Mouse (Mus musculus): ENCODE data around the gene Vstm2a. TPM values are rescaled to one million over a fixed set of nuclear protein-coding genes. Genes with fewer than 3 reads are reported as not detected.
A peak's percentile ranks its signal among the peaks of the same experiment; 100 is the strongest.

The Vstm2a gene
- 100 to 1,000 TPM; 129 to 141 TPM for total RNA-seq (2021)
- long read RNA-seq, experiment 1, transcript Vstm2a-201 (5 exons, 3,264 nt): minor isoform, 14 of 97 reads
- long read RNA-seq, experiment 1, transcript Vstm2a-205 (5 exons, 1,039 nt): major isoform, 44 of 97 reads
- long read RNA-seq, experiment 1, partial matches to known transcripts: 16 of 97 reads
- long read RNA-seq, experiment 1, other reads (novel, unspliced or antisense): 21 of 97 reads
- long read RNA-seq, experiment 2, transcript Vstm2a-201 (5 exons, 3,264 nt): minor isoform, 10 of 92 reads
- long read RNA-seq, experiment 2, transcript Vstm2a-205 (5 exons, 1,039 nt): major isoform, 44 of 92 reads
- long read RNA-seq, experiment 2, partial matches to known transcripts: 34 of 92 reads
- long read RNA-seq, experiment 2, other reads (novel, unspliced or antisense): 4 of 92 reads

DNA sequence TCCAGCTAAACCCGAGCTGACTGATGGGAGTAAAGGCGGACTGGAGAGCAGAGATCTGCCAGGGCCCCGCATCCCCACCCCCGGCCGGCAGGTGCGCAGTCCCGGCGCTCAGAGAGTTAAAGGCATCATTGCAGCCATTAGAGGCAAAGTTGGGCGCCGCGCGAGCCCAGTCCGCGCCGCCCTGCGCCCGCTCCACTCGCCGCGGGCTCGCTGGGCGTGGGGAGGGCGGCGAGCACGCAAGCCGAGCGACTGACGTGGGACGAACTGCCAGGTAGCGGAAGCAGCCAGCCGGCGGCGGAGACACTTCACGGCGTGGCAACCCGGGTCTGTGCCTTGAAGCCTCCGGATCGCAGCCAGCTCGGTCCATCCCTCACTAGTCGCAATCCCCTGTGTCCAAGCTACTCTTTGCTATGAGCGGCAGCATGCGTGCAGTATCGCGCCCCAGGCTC, at the start of gene Vstm2a:
Gene Vstm2a (plus strand): TSS at position 252 of the 449 bp plus-strand sequence.
- DNase-seq (ENCODE audit: low spot score in 2 of 2): peak; percentile 65 to 80

DNA sequence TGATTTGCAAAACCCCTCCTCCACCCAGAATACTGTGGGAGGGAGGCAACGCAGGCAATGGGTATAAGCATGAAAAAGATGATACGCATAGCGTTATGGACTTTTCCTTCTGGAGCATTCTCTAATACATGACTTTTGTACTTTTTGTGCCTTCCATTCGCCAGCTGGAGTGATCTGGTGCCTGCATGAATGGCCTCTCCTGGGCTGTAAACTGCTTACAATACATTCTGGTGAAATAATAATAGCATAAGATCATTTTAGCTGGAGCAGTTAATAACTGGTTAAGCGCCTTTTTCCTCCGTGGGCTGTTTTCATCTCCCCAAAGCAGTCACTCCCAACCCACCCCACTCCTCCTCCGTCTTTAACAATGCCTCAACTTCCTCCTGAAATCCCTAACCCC, 513 bp upstream of the Vstm2a start:
- peak; percentile 9 to 18 for DNase-seq (ENCODE audit: low spot score in 2 of 2)

DNA sequence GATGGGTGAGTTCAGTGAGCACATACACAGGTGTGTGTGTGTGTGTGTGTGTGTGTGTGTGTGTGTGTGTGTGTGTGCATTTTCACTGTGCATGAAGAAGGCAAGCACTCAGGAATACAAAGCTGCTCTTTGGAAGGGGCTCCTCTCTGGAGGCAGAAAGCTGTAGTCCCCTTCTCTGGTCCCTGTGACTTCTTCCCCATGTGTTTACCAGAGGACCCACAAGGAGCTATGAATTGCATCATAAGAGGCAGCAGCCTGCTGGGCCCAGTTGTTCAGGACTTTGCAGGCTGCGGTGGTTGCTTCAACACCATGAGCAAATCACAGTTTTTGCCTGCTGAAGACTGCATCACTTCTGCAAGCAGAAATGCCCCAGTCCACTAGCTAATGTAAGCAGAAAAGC, 776 bp downstream of the Vstm2a start:
- DNase-seq (ENCODE audit: low spot score in 2 of 2): peak in 1 of 2 experiments; percentile 39

DNA sequence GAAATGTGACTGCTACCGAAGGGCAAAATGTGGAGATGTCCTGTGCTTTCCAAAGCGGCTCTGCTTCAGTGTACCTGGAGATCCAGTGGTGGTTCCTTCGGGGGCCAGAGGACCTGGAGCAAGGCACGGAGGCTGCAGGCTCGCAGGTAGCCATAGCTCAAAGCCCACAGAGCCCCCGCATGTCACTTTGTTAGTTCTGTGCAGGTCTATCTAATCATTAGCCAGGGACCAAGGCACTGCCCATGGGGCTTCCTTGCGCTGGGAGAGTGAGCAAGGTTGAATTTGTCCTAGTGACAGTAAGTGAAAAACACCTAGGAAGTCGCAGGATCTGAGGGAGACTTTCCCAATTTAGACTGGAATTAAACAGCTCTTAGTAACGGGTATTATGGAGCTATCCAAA, 2.4 kb downstream of the Vstm2a start:
- DNase-seq (ENCODE audit: low spot score in 2 of 2): peak in 1 of 2 experiments; percentile 32

DNA sequence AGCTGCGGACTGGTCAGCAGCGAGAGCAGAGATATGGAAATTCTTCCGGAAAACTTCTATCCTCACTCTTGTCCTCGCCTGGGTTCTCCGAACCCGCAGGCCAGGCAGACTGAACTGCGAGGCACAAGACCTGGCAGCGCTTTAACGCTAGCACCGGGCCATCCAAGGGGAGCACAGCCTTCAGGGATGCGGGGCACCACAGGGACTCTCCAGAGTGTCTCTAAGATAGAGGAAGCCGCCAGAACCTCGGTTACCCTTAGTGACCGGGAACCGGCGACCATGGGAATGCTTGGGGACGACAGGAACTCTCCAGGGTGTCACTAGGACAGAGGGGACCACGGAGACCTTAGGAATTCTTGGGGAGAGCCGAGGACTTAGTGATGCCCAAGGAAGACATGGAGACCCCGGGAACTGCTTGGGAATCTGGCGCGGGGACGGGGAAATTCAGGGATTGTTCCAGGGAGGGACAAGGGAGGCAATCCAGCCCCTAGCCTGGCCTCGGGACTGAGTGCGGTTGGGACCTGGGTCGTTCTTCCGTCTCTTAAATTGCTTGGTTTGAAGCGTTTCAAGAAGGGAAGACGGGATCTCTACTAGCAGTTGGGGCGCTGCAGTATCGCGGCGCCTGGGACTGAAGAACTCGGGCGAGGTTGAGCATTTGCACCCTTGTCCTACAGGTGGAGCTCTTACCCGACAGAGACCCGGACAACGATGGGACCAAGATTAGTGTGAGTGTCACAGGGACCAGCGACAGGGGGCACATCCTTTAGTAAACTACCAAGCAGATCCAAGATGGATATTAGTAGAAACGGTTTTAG, 3.4 kb downstream of the Vstm2a start:
- DNase-seq (ENCODE audit: low spot score in 2 of 2): peak; percentile 75 to 84

DNA sequence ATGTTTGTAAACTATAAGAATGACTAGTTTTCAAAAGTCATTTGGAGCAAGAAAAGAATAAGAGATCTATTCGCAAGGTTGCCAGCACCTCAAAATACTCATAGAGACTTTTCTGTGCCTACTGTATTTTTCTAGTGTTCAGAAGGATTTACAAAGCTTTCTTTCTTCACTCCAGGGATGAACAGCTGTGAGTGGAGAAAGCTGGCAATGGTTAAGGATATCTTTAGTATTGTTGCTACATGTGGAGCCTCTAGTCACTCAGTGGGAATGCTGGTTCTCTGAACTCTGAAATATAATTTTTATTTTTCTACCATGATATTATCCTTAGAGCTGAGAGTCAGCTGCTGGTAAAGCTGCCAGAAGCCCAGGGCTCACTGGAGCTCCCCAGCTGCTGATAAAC, 10.9 kb downstream of the Vstm2a start:
- DNase-seq (ENCODE audit: low spot score in 2 of 2): no peak

DNA sequence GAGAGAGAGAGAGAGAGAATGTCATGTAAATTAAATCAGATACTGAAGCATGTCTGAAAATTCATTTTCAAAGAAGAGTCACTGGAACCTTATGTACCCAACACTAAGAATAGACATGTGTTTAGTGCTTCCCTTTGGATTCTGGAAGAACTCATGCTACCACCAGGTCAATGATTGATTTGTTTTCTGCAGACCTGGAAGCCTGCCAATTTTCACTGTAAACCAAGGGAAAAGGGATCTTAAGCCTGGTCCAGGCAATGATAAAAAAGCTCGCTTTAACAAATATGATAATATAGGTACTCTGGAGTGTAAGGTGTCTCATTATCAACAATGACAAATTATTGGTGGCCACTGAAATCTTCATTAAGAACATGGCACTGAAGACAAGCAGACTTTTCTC, 32.9 kb downstream of the Vstm2a start:
- DNase-seq (ENCODE audit: low spot score in 2 of 2): no peak

DNA sequence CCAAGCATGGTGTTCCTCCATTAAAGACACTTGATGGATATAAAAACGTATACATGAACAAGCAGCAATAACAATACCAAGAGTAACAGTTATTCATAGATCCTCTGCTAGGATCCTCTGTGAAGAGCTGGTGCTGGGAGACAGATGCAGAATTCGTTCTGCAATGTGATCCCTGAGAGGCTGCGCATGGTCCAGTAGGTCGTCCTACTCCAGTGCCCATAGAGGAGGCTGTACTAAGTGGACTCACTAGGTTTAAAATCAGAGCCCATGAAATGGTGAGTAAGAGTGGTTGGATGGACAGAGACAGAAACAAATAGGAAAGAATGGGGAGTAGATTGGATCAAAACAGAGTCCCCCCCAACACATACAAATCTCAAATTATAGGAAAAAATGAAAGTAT, 35.4 kb downstream of the Vstm2a start:
- no peak for DNase-seq (ENCODE audit: low spot score in 2 of 2)

DNA sequence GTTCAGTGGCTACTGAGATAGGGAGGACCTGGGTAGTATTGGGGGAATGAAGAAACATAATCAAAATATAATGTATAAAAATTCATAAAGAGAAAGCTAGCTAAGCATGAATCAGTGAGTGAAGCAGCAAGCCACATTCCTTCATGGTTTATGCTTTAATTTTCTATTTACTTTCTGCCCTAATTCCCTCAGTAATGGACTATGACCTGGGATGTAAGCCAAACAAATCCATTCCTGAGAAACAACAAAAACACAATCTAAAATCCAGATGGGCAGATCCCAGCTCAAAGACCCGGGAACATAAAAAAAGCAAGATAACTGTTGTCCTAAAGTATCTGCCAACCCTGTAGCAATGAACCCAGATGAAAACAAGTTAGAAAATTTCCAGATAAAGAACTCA, 39.0 kb downstream of the Vstm2a start:
- DNase-seq (ENCODE audit: low spot score in 2 of 2): no peak

DNA sequence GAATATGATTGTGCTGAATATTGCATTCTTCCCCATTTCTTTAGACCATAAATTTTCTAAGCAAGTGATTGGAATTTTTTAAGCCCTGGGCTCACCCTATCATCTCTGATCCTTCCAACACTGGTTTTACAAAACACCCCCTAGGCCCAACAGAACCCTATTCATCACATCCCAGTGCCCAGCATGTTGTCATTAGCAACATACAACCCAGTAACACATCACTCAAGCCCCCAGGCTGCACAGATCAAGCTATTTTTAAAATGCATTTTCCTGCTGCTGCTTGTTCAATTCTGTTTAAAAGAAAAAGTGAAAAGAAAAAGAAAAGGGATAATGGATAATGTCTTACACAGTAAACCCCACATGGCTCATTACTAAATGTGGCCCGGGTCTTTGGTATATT, 42.0 kb downstream of the Vstm2a start:
- DNase-seq (ENCODE audit: low spot score in 2 of 2): no peak

DNA sequence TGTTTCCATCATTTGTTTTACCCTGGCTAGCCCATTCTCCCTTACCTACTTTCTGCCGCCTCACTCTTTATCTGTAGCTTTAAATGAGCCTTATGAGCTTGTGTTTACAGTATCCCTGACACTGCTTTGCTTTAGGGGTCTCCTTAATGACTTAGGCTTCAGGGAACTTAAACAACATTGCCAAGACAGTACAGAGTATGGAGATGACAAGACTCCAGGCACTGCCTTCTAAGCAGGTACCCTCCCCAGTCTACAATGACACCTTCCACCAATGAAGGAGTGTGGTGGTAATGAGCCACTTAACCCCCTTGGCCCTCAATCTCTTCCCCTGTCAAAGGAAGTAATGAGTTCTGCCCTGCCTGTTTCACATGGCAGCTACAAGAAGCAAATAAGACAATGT, 42.4 kb downstream of the Vstm2a start:
- no peak for DNase-seq (ENCODE audit: low spot score in 2 of 2)

DNA sequence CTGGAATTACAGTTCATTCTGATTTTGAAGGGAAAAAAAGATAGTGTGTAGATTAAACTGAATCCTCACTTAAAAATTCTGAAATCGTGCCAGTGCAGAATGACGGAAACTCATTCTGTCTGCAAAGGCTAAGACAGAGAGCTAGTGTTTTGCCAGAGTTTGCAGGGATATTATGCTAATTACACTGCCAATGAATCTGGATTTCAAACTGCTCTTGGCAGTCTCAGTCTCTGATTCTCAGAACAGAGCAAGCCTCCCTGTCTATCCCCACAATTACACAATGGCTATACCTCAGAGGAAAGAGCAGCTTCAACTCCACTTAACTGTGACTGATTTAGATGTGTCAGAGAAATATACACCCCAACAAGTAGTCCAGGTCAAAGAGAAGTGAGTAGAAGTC, 43.2 kb downstream of the Vstm2a start:
- DNase-seq (ENCODE audit: low spot score in 2 of 2): peak in 1 of 2 experiments; percentile 12

DNA sequence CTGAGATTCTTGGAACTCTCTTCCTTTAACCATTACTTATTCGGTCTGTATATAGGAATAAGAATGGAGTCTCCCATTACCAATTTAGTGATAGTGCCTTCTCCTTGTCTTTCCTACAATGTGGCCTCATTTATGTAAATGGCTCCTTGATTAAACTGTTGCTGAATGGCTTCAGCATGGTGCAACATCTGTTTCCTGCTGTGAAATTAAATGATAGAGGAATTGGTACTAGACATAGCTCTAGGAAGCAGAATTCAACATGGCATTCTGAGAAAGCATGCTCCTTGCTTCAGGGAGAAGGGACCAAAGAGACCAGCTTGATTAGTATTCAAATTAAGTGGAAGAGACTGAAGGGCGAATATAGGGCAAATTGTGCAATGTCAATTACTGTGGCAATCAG, 57.6 kb downstream of the Vstm2a start:
- DNase-seq (ENCODE audit: low spot score in 2 of 2): no peak

DNA sequence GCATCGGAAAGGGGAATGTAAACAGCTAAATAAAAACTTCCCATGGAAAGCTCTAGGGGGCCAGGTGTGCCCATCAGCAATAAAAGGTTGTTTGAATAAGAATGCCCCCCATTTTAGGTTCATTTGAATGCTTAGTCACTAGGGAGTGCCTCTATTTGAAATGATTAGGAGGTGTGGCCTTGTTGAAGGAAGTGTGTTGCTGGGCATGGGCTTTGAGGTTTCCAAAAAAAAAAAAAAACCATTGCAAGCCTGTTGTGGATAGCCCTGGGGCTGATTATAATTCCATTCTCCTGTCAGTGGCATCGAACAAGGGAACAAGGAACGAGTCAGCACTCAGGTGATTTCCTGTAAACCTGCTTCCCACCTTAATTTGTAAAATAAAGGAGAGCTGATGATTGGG, 87.7 kb downstream of the Vstm2a start:
- DNase-seq (ENCODE audit: low spot score in 2 of 2): no peak

DNA sequence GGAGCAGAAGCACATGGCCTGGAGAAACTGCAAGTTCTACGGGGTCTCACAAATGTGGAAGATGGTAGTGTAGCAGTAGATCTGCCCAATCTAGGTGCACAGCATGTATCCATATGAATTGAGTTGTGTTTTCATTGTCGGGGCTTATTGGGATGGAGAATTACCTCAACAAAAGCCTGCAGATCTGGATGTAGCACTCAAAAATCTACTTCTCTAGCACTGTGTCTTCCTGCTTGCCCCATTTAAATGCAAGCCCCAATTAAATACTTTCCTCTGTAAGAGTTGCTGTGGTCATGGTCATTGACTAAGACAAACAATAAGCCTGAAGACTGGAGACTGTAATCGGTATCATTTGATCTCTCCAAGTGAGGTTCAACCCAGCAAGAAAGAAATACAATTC, 88.2 kb downstream of the Vstm2a start:
- no peak for DNase-seq (ENCODE audit: low spot score in 2 of 2)

DNA sequence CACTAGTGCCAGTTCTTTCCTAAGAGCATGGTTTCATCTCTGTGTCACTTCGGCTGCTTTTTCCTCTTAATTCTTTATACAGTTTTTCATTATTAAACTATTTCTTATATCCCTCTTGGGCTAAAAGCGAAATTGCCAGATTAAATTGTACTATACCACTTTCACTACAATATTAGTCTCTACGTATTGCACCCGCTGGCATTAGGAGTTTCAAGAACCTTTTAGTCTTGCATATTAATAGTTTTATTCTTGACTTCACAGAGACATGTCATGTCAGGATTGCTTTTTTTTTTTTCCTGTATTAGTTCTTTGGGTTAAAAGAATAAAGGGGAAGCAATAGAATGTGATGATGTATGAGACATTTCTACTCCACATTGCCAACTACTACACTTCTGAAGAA, 94.4 kb downstream of the Vstm2a start:
- no peak for DNase-seq (ENCODE audit: low spot score in 2 of 2)

DNA sequence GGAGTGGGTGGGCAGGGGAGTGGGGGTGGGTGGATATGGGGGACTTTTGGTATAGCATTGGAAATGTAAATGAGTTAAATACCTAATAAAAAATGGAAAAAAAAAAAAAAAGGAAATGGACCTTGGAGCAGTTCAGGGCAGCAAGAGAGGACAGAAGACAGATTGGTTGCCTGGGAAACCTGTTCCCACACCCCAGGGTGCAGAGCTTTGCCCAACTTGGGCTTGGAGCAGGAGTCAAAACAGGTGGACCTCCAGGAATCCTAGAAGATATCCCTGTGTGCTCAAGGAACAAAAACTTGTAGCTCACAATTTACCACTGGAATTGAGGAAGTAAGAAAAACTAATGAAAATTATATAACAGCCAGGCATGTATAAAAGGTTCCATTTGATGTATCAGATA, 96.8 kb downstream of the Vstm2a start:
- no peak for DNase-seq (ENCODE audit: low spot score in 2 of 2)

DNA sequence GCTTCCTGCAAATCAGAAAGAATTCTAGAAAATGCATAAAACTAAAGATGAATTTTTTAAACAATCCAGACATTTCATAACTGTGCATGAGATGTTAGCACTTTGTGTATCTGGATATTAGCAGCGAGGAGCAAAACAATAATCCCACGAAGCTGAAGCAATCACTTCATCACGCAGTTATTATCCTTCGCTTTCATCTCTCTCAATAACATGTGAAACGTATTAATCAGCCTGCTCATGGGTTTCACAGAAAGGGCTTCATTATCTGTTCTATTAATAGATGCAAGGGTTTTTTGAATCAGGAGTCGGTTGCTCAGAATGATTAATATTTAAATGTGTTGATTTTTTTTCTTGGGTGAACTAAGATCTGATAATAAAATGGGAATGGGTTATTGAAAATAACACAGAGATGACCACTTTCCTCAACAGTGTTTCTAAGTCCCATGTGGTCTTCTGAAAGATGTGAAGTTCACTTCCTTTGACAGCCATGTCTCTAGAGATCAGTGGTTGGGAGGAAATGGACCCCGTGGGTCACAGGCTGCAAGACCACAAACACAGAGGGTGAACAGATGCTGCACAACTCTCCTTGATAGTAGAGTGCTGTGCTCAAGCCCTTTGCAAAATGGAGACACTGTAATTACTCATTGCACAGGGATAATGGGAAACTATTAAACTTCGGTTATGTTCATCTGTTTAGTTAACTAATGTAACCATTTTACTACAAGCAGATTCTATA, 109.5 kb downstream of the Vstm2a start:
- no peak for DNase-seq (ENCODE audit: low spot score in 2 of 2)

DNA sequence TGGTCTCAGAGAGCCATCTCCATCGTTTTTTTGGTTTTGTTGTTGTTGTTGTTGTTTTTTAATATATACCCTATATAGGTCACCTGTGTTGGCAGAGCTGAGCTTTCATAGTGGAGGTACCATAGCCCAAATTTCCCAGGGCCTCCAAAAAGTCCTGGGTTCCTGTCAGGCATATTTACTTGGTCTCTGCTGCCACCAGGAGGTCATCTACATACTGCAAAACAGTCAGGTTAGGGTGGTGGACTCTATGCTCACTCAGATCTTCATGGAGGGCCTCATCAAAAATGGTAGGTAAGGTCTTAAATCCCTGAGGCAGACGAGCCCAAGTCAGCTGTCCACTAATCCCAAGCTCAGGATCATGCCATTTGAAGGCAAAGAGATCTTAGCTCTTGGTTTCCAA, 146.1 kb downstream of the Vstm2a start:
- DNase-seq (ENCODE audit: low spot score in 2 of 2): peak; percentile 39 to 56

DNA sequence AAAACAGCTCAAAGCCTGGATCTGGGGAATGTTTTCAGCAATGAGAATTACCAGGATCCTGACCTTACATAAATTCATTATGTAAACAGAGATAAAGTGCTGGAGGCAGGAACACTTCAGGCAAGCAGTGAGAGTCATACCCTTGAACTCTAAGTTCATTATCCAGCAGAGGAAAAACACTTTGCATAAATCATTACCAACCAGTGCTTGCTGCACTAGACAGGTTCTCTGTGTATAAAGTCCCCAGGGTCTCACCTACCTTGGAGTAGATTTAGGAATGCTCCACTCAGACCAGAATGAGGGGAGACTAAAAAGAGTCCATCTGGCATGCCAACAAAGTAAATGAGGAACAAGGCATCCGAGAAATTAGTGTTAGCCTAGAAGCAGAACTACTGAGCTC, 154.2 kb downstream of the Vstm2a start:
- DNase-seq (ENCODE audit: low spot score in 2 of 2): no peak

DNA sequence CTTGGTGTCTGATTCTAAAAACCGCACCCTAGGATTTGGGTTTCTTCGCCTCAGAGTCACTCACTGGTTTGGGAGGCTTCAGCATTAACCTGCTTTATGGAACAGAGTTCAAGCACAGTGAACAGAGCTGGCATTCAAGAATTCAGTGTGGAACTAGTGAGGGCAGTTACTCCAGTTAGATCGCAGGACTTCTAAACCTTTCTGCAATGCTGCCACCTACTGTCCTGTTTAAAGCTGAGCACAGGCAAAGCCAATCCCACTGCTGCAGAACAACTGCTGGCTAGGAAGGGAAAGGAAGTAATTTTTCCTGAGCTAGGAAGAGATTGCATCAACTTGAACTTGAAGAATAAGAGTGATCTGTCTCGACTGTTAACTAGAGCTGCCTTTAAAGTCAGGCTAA, 155.1 kb downstream of the Vstm2a start:
- peak; percentile 48 to 56 for DNase-seq (ENCODE audit: low spot score in 2 of 2)

All from left cerebral cortex, adult 18-20 months (tissue).